Mouse (Mus musculus) heart, postnatal 14 days (tissue): ENCODE results near the gene Hibadh. TPM values are rescaled to one million over a fixed set of nuclear protein-coding genes. Genes with fewer than 3 reads are reported as not detected.

Experiments
- DNase-seq, 2 experiments: peaks; one replicate each; pipeline ENCODE4 v3.0.0; 2021 to 2022
- intact Hi-C: fragments of 180-260 bp; cut with DNase I; formaldehyde crosslinking; loops from one replicate; pipeline ENCODE4 v1.15.1; 2025
- total RNA-seq, 2 experiments: library from RNA; stranded (reverse); gene quantifications; 2 replicates each; pipeline ENCODE4 v1.2.3; 2021

Hibadh gene
- total RNA-seq, 2 experiments from 2014 or later, result 188 to 192 TPM

- intact Hi-C loops, result loop anchor here (2.0 kb wide), 1 partner anchor 72 kb away; the partner anchor contains the start of gene Tax1bp1
- no peak for DNase-seq
Observed at GRCm38 (mm10) chr6:52641076-52641475, 887 bp upstream of the Hibadh start.

GRCm38 (mm10) chr6:52639546-52640223 is 504 bp downstream of the Hibadh start:
- intact Hi-C loops, result loop anchor here (2.0 kb wide), 1 partner anchor 73 kb away; the partner anchor contains the start of gene Tax1bp1
- DNase-seq, result no peak

GRCm38 (mm10) chr6:52638471-52639185 is 1.6 kb downstream of the Hibadh start:
- intact Hi-C loops, result no loop called here
- no peak for DNase-seq

- intact Hi-C loops, result no loop called here
Observed at GRCm38 (mm10) chr6:52637337-52637736, 2.9 kb downstream of the Hibadh start.

GRCm38 (mm10) chr6:52635395-52635794 is 4.8 kb downstream of the Hibadh start:
- intact Hi-C loops, result no loop called here
- no peak for DNase-seq

More at GRCm38 (mm10) chr6:52637337-52637736, 2.9 kb downstream of the Hibadh start:
- DNase-seq, result no peak

- no peak for DNase-seq
- intact Hi-C loops, result no loop called here
Observed at GRCm38 (mm10) chr6:52630625-52631024, 9.6 kb downstream of the Hibadh start.

- intact Hi-C loops, result no loop called here
- no peak for DNase-seq
Observed at GRCm38 (mm10) chr6:52629180-52629579, 11.0 kb downstream of the Hibadh start.

GRCm38 (mm10) chr6:52626735-52627134 is 13.5 kb downstream of the Hibadh start:
- no peak for DNase-seq
- intact Hi-C loops, result no loop called here

- intact Hi-C loops, result no loop called here
- DNase-seq, result no peak
Observed at GRCm38 (mm10) chr6:52623741-52624140, 16.4 kb downstream of the Hibadh start.

- peak in 1 of 2 experiments; percentile 13 for DNase-seq
- intact Hi-C loops, result no loop called here
Observed at GRCm38 (mm10) chr6:52621731-52622480, 18.3 kb downstream of the Hibadh start.

GRCm38 (mm10) chr6:52620090-52620489 is 20.1 kb downstream of the Hibadh start:
- intact Hi-C loops, result no loop called here
- no peak for DNase-seq

GRCm38 (mm10) chr6:52609626-52610352 is 30.4 kb downstream of the Hibadh start:
- no peak for DNase-seq
- intact Hi-C loops, result no loop called here

GRCm38 (mm10) chr6:52608121-52608520 is 32.1 kb downstream of the Hibadh start:
- DNase-seq, result no peak
- intact Hi-C loops, result no loop called here

- intact Hi-C loops, result no loop called here
- DNase-seq, result no peak
Observed at GRCm38 (mm10) chr6:52606746-52607347, 33.3 kb downstream of the Hibadh start.

GRCm38 (mm10) chr6:52601706-52602642 is 38.2 kb downstream of the Hibadh start:
- DNase-seq, result no peak
- intact Hi-C loops, result no loop called here

- peak; percentile 38 to 45 for DNase-seq
- intact Hi-C loops, result no loop called here
Observed at GRCm38 (mm10) chr6:52601117-52601516, 39.1 kb downstream of the Hibadh start.

- intact Hi-C loops, result no loop called here
Observed at GRCm38 (mm10) chr6:52594752-52595151, 45.4 kb downstream of the Hibadh start.

GRCm38 (mm10) chr6:52586564-52586963 is 53.6 kb downstream of the Hibadh start:
- DNase-seq, result no peak
- intact Hi-C loops, result no loop called here

More at GRCm38 (mm10) chr6:52594752-52595151, 45.4 kb downstream of the Hibadh start:
- no peak for DNase-seq

- peak; percentile 30 to 58 for DNase-seq
- intact Hi-C loops, result no loop called here
Observed at GRCm38 (mm10) chr6:52584383-52584782, 55.8 kb downstream of the Hibadh start.
